9 mouse cellular contexts compared by ENCODE assay signal in genomic region chr8:71486136-71486529, GRCm38 (mm10). TPM values are rescaled to one million over a fixed set of nuclear protein-coding genes. Genes with fewer than 3 reads are reported as not detected.
DNase-seq lines count a peak whose midpoint lies in the region; ATAC-seq and TF ChIP-seq lines count a peak whose summit lies in the region.
"Had no signal": no experiment of that assay in that cellular context is flagged by ENCODE, and none has a peak within 500 bp of the region (broad histone marks: within the 10 kb centered on the region; RNA-seq: fewer than 3 reads in every experiment).

No protein-coding gene starts in this region.

- H3K4me1 ChIP-seq in cerebellum, adult 2 months (ENCODE audit: control insufficient read depth, insufficient read depth, low read length): peaks cover 9% of the 10 kb centered on the region
- H3K4me1 ChIP-seq in spleen, adult 2 months (ENCODE audit: control insufficient read depth, insufficient read depth, insufficient read length): peaks cover 20% of the 10 kb centered on the region
- peaks cover 46% of the 10 kb centered on the region for H3K4me1 ChIP-seq in liver, embryonic 12.5 days
- peaks cover 24% of the 10 kb centered on the region for H3K4me1 ChIP-seq in stomach, embryonic 16.5 days (ENCODE audit: control insufficient read depth, insufficient read depth, low read length)

- H3K36me3 ChIP-seq in spleen, adult 2 months (ENCODE audit: control insufficient read depth, insufficient read depth, low read length): peaks cover 2% of the 10 kb centered on the region; the same call in 1 of the 2 replicates
- H3K36me3 ChIP-seq in liver, embryonic 12.5 days: peaks cover 17% of the 10 kb centered on the region
- H3K36me3 ChIP-seq in stomach, embryonic 16.5 days (ENCODE audit: control insufficient read depth, insufficient read depth, low read length): peaks cover 4% of the 10 kb centered on the region; the same call in 1 of the 2 replicates

- peak in 1 of 2 experiments; percentile 40 for DNase-seq in cerebellum, adult 2 months
- no peak for DNase-seq in cerebellum, postnatal 14 days
- no peak for DNase-seq in spleen, adult 2 months (ENCODE audit: low read depth in 1 of 2, low spot score in 2 of 2)
- DNase-seq in spleen, adult 18-20 months: no peak
- DNase-seq in spleen, postnatal 4 days (ENCODE audit: low spot score in 2 of 2): no peak
- no peak for DNase-seq in left cerebral cortex, adult 8-10 months (ENCODE audit: low spot score in 2 of 2)

- ATAC-seq in liver, embryonic 12.5 days: no peak
- no peak for ATAC-seq in stomach, embryonic 16.5 days (ENCODE audit: insufficient read depth, low FRiP score)

- TF ChIP-seq POLR2A in cerebellum, adult 2 months (IDR thresholded peaks at IDR 0.05; ENCODE audit: borderline replicate concordance, insufficient read depth, low read length): no peak
- no peak for TF ChIP-seq POLR2A in spleen, adult 2 months (IDR thresholded peaks at IDR 0.05; ENCODE audit: low read depth, low read length)

- no peaks in the 10 kb centered on the region for H3K27me3 ChIP-seq in cerebellum, adult 2 months (ENCODE audit: control insufficient read depth, insufficient read depth, low read length)
- no peaks in the 10 kb centered on the region for H3K27me3 ChIP-seq in spleen, adult 2 months (ENCODE audit: control insufficient read depth, insufficient read depth, low read length)
- peaks cover 20% of the 10 kb centered on the region for H3K27me3 ChIP-seq in liver, embryonic 12.5 days (replicated peaks)
- no peaks in the 10 kb centered on the region for H3K27me3 ChIP-seq in stomach, embryonic 16.5 days (ENCODE audit: control insufficient read depth, insufficient read depth, low read length)

- no peaks in the 10 kb centered on the region for H3K9me3 ChIP-seq in liver, embryonic 12.5 days (replicated peaks)
- H3K9me3 ChIP-seq in stomach, embryonic 16.5 days (replicated peaks; ENCODE audit: control insufficient read depth, low read length): no peaks in the 10 kb centered on the region

- peak overlapping the region; percentile 64 for H3K27ac ChIP-seq in cerebellum, adult 2 months (ENCODE audit: insufficient read depth, low read length)
- H3K27ac ChIP-seq in spleen, adult 2 months (ENCODE audit: insufficient read depth, low read length): peak overlapping the region; percentile 59
- H3K27ac ChIP-seq in liver, embryonic 12.5 days: no peak overlapping the region
- H3K27ac ChIP-seq in stomach, embryonic 16.5 days (ENCODE audit: low read length): 0 out of 2 replicates have a peak overlapping the region, but pooled peaks have one; percentile 29
- H3K27ac ChIP-seq: macrophage had no signal

- H3K9ac ChIP-seq in liver, embryonic 12.5 days: peak overlapping the region; percentile 69; the same call in 1 of the 2 replicates
- peak overlapping the region; percentile 36; the same call in 1 of the 2 replicates for H3K9ac ChIP-seq in stomach, embryonic 16.5 days (ENCODE audit: low read length)

- 7% methylated on average over 7 of the region's 7 CpGs for WGBS in cerebellum, adult 2 months
- 18% methylated on average over 7 of the region's 7 CpGs for WGBS in spleen, adult 2 months
- 33% methylated on average over 7 of the region's 7 CpGs for WGBS in liver, embryonic 12.5 days (ENCODE audit: insufficient replicate concordance)
- WGBS in stomach, embryonic 16.5 days: 6% methylated on average over 7 of the region's 7 CpGs

- H3K4me3 ChIP-seq in cerebellum, adult 2 months (replicated peaks; ENCODE audit: insufficient read depth, low read depth, low read length): peak overlapping the region; percentile 48
- no peak overlapping the region for H3K4me3 ChIP-seq in spleen, adult 2 months (ENCODE audit: extremely low read depth, insufficient read depth, insufficient read length)
- H3K4me3 ChIP-seq in liver, embryonic 12.5 days: peak overlapping the region; percentile 66
- H3K4me3 ChIP-seq in stomach, embryonic 16.5 days (replicated peaks; ENCODE audit: low read length): peak overlapping the region; percentile 83

- no peak for TF ChIP-seq CTCF in cerebellum, adult 2 months (IDR thresholded peaks at IDR 0.05; ENCODE audit: borderline replicate concordance, insufficient read depth, low read depth, low read length)
- TF ChIP-seq CTCF in spleen, adult 2 months (IDR thresholded peaks at IDR 0.05; ENCODE audit: extremely low read depth, insufficient read depth, insufficient read length, insufficient replicate concordance): no peak

- H3K4me2 ChIP-seq in liver, embryonic 12.5 days: peak overlapping the region; percentile 91
- peak overlapping the region; percentile 89 for H3K4me2 ChIP-seq in stomach, embryonic 16.5 days (ENCODE audit: low read depth, low read length)

RNA-seq across cellular contexts. Expression of gene Ano8, which starts 0.4 kb away (rescaled TPM):
- polyA plus RNA-seq in cerebellum, adult 2 months (2012; rRNA removed): 76.2 and 81.8 TPM in 2 replicates
- 15.1 and 20.2 TPM in 2 replicates for polyA plus RNA-seq in spleen, adult 2 months (2012; rRNA removed)
- polyA plus RNA-seq in liver, embryonic 12.5 days (2016; fragmentation: Nextera tagmentation; extraction: Ambion mirVana): 1.2 TPM in 2 replicates
- polyA plus RNA-seq in stomach, embryonic 16.5 days (2015; fragmentation: Nextera tagmentation; extraction: Ambion mirVana): 0.26 and 0.27 TPM in 2 replicates
- 10 to 100 TPM; 51.0 to 61.5 (median 60.0) TPM for total RNA-seq in left cerebral cortex, adult 8-10 months (2022)

RNA-seq across cellular contexts. Expression of gene Gtpbp3, which starts 1.8 kb away (rescaled TPM):
- 33.3 and 34.7 TPM in 2 replicates for polyA plus RNA-seq in cerebellum, adult 2 months (2012; rRNA removed)
- polyA plus RNA-seq in spleen, adult 2 months (2012; rRNA removed): 26.3 and 33.3 TPM in 2 replicates
- polyA plus RNA-seq in liver, embryonic 12.5 days (2016; fragmentation: Nextera tagmentation; extraction: Ambion mirVana): 9.3 and 9.6 TPM in 2 replicates
- polyA plus RNA-seq in stomach, embryonic 16.5 days (2015; fragmentation: Nextera tagmentation; extraction: Ambion mirVana): 11.0 and 14.8 TPM in 2 replicates
- total RNA-seq in left cerebral cortex, adult 8-10 months (2022): 10 to 100 TPM; 28.0 to 37.8 (median 31.0) TPM

RNA-seq across cellular contexts. Expression of gene Dda1, which starts 17.1 kb away (rescaled TPM):
- 119 and 121 TPM in 2 replicates for polyA plus RNA-seq in cerebellum, adult 2 months (2012; rRNA removed)
- polyA plus RNA-seq in spleen, adult 2 months (2012; rRNA removed): 67.8 and 83.4 TPM in 2 replicates
- 60.6 and 63.1 TPM in 2 replicates for polyA plus RNA-seq in liver, embryonic 12.5 days (2016; fragmentation: Nextera tagmentation; extraction: Ambion mirVana)
- polyA plus RNA-seq in stomach, embryonic 16.5 days (2015; fragmentation: Nextera tagmentation; extraction: Ambion mirVana): 87.1 and 89.1 TPM in 2 replicates
- total RNA-seq in left cerebral cortex, adult 8-10 months (2022): 10 to 100 TPM; 59.4 to 75.0 (median 64.0) TPM

RNA-seq across cellular contexts. Expression of gene Mrpl34, which starts 21.4 kb away (rescaled TPM):
- polyA plus RNA-seq in cerebellum, adult 2 months (2012; rRNA removed): 68.5 and 75.4 TPM in 2 replicates
- 46.4 and 69.8 TPM in 2 replicates for polyA plus RNA-seq in spleen, adult 2 months (2012; rRNA removed)
- 168 and 173 TPM in 2 replicates for polyA plus RNA-seq in liver, embryonic 12.5 days (2016; fragmentation: Nextera tagmentation; extraction: Ambion mirVana)
- 126 and 148 TPM in 2 replicates for polyA plus RNA-seq in stomach, embryonic 16.5 days (2015; fragmentation: Nextera tagmentation; extraction: Ambion mirVana)
- 10 to 100 TPM; 50.0 to 56.8 (median 53.3) TPM for total RNA-seq in left cerebral cortex, adult 8-10 months (2022)

RNA-seq across cellular contexts. Expression of gene Abhd8, which starts 22.7 kb away (rescaled TPM):
- polyA plus RNA-seq in cerebellum, adult 2 months (2012; rRNA removed): 392 TPM in 2 replicates
- polyA plus RNA-seq in spleen, adult 2 months (2012; rRNA removed): 55.1 and 75.0 TPM in 2 replicates
- 16.0 and 17.4 TPM in 2 replicates for polyA plus RNA-seq in liver, embryonic 12.5 days (2016; fragmentation: Nextera tagmentation; extraction: Ambion mirVana)
- polyA plus RNA-seq in stomach, embryonic 16.5 days (2015; fragmentation: Nextera tagmentation; extraction: Ambion mirVana): 23.5 and 27.5 TPM in 2 replicates
- 100 to 1,000 TPM; 255 to 290 (median 264) TPM for total RNA-seq in left cerebral cortex, adult 8-10 months (2022)
